Mouse (Mus musculus) inflammation-experienced regulatory T-cells, adult 6 months (primary cell): ENCODE measurements around the gene Pax4. TPM values are rescaled to one million over a fixed set of nuclear protein-coding genes. Genes with fewer than 3 reads are reported as not detected.
A peak's percentile ranks its signal among the peaks of the same experiment; 100 is the strongest.

Source experiments
- ATAC-seq: one replicate; pipeline ENCODE4 v1.8.0; 2017
- polyA plus RNA-seq, 3 experiments: library from polyadenylated mRNA; unstranded; fragments of 100-300 nt; shearing (Covaris generic); gene quantifications; one replicate each; pipeline ENCODE4 v1.2.1; 2017

Pax4 gene
- not detected for polyA plus RNA-seq

GRCm38 (mm10) chr6:28449253-28449652 is at the start of gene Pax4:
Gene Pax4 (minus strand): TSS chr6:28449353.
- ATAC-seq, result no peak

GRCm38 (mm10) chr6:28497837-28498236 is 48.7 kb upstream of the Pax4 start:
- no peak for ATAC-seq

- ATAC-seq, result no peak
These were observed 42.0 kb upstream of the Pax4 start for GRCm38 (mm10) chr6:28491198-28491597.

GRCm38 (mm10) chr6:28490612-28491011 is 41.5 kb upstream of the Pax4 start:
- no peak for ATAC-seq

GRCm38 (mm10) chr6:28488204-28488851 is 39.2 kb upstream of the Pax4 start:
- ATAC-seq, result no peak

GRCm38 (mm10) chr6:28486905-28487304 is 37.8 kb upstream of the Pax4 start:
- ATAC-seq, result peak; percentile 49

GRCm38 (mm10) chr6:28486471-28486870 is 37.3 kb upstream of the Pax4 start:
- ATAC-seq, result peak; percentile 59

- no peak for ATAC-seq
These were observed 36.9 kb upstream of the Pax4 start for GRCm38 (mm10) chr6:28486008-28486407.

GRCm38 (mm10) chr6:28482711-28483315 is 33.7 kb upstream of the Pax4 start:
- ATAC-seq, result no peak

GRCm38 (mm10) chr6:28480752-28481492 is 31.8 kb upstream of the Pax4 start:
- no peak for ATAC-seq

GRCm38 (mm10) chr6:28479865-28480751 is 31.0 kb upstream of the Pax4 start:
- peak; percentile 96 for ATAC-seq

- ATAC-seq, result no peak
These were observed 25.7 kb upstream of the Pax4 start, which contains the start of gene Snd1 for GRCm38 (mm10) chr6:28474839-28475238. Gene Snd1 (plus strand): TSS chr6:28475139.

GRCm38 (mm10) chr6:28474211-28474610 is 25.1 kb upstream of the Pax4 start:
- no peak for ATAC-seq

GRCm38 (mm10) chr6:28471284-28472035 is 22.3 kb upstream of the Pax4 start:
- ATAC-seq, result no peak

- no peak for ATAC-seq
These were observed 21.5 kb upstream of the Pax4 start for GRCm38 (mm10) chr6:28470621-28471020.

GRCm38 (mm10) chr6:28470017-28470602 is 21.0 kb upstream of the Pax4 start:
- no peak for ATAC-seq

- ATAC-seq, result no peak
These were observed 15.5 kb upstream of the Pax4 start for GRCm38 (mm10) chr6:28464630-28465029.

GRCm38 (mm10) chr6:28460534-28460933 is 11.4 kb upstream of the Pax4 start:
- ATAC-seq, result no peak

GRCm38 (mm10) chr6:28459221-28459668 is 10.1 kb upstream of the Pax4 start:
- no peak for ATAC-seq

GRCm38 (mm10) chr6:28450977-28451376 is 1.8 kb upstream of the Pax4 start:
- ATAC-seq, result no peak

- ATAC-seq, result no peak
These were observed 1.3 kb upstream of the Pax4 start for GRCm38 (mm10) chr6:28450481-28450880.
